Mouse (Mus musculus): ENCODE measurements around the gene Chkb. TPM values are rescaled to one million over a fixed set of nuclear protein-coding genes. Genes with fewer than 3 reads are reported as not detected.
"Not testable (repeated sequence)": the region's sequence is repeated elsewhere in the genome, so short reads cannot be mapped to it uniquely, and the experiment has no call there.

The Chkb gene
- polyA plus RNA-seq, 1 experiment from 2014 or later, result 45.1 TPM

GRCm38 (mm10) chr15:89435878-89436277 is 6.2 kb upstream of the Chkb start:
- WGBS, result 84% methylated on average over 5 of the region's 5 CpGs
- Histone ChIP-seq H3K9me3 (no peaks in the 10 kb centered on the region), H3K4me1 (peaks cover 3% of the 10 kb centered on the region), H3K27me3 (ENCODE audit: poor library complexity, severe bottlenecking) (no peaks in the 10 kb centered on the region), H3K36me3 (replicated peaks) (no peaks in the 10 kb centered on the region), H3K27ac (no peak overlapping the region), H3K4me3 (no peak overlapping the region)
- no peak for DNase-seq (ENCODE audit: extremely low spot score, low spot score)

- H3K27me3 ChIP-seq (ENCODE audit: poor library complexity, severe bottlenecking), result no peaks in the 10 kb centered on the region
- H3K27ac ChIP-seq, result no peak overlapping the region
- no peaks in the 10 kb centered on the region for H3K9me3 ChIP-seq
- DNase-seq (ENCODE audit: extremely low spot score, low spot score), result no peak
- no peaks in the 10 kb centered on the region for H3K36me3 ChIP-seq (replicated peaks)
- peaks cover 13% of the 10 kb centered on the region for H3K4me1 ChIP-seq
- 73% methylated on average over 3 of the region's 3 CpGs for WGBS
- H3K4me3 ChIP-seq, result no peak overlapping the region
These were observed 4.4 kb upstream of the Chkb start for GRCm38 (mm10) chr15:89434136-89434535.

GRCm38 (mm10) chr15:89432946-89433345 is 3.2 kb upstream of the Chkb start:
- H3K4me3 ChIP-seq, result no peak overlapping the region
- no peak overlapping the region for H3K27ac ChIP-seq
- H3K36me3 ChIP-seq (replicated peaks), result peaks cover 4% of the 10 kb centered on the region
- no peaks in the 10 kb centered on the region for H3K27me3 ChIP-seq (ENCODE audit: poor library complexity, severe bottlenecking)
- no peak for DNase-seq (ENCODE audit: extremely low spot score, low spot score)
- 88% methylated on average over 4 of the region's 4 CpGs for whole genome bisulfite sequencing
- H3K9me3 ChIP-seq, result no peaks in the 10 kb centered on the region
- peaks cover 24% of the 10 kb centered on the region for H3K4me1 ChIP-seq

- peaks cover 25% of the 10 kb centered on the region for H3K4me1 ChIP-seq
These were observed 2.1 kb upstream of the Chkb start for GRCm38 (mm10) chr15:89431806-89432205.

GRCm38 (mm10) chr15:89431271-89431670 is 1.6 kb upstream of the Chkb start:
- DNase-seq (ENCODE audit: extremely low spot score, low spot score), result no peak
- Histone ChIP-seq H3K27ac (no peak overlapping the region), H3K36me3 (replicated peaks) (peaks cover 21% of the 10 kb centered on the region), H3K27me3 (ENCODE audit: poor library complexity, severe bottlenecking) (no peaks in the 10 kb centered on the region), H3K4me1 (peaks cover 26% of the 10 kb centered on the region), H3K4me3 (no peak overlapping the region), H3K9me3 (no peaks in the 10 kb centered on the region)
- 94% methylated on average over 3 of the region's 3 CpGs for WGBS

More at GRCm38 (mm10) chr15:89431806-89432205, 2.1 kb upstream of the Chkb start:
- H3K9me3 ChIP-seq, result no peaks in the 10 kb centered on the region
- peaks cover 16% of the 10 kb centered on the region for H3K36me3 ChIP-seq (replicated peaks)
- no peak for DNase-seq (ENCODE audit: extremely low spot score, low spot score)
- WGBS, result 95% methylated on average over 6 of the region's 6 CpGs
- no peak overlapping the region for H3K4me3 ChIP-seq
- H3K27ac ChIP-seq, result no peak overlapping the region
- H3K27me3 ChIP-seq (ENCODE audit: poor library complexity, severe bottlenecking), result no peaks in the 10 kb centered on the region

- not testable (repeated sequence) for H3K27me3 ChIP-seq (ENCODE audit: poor library complexity, severe bottlenecking); H3K27ac ChIP-seq; H3K4me3 ChIP-seq; DNase-seq (ENCODE audit: extremely low spot score, low spot score); H3K9me3 ChIP-seq
- 88% methylated on average over 9 of the region's 9 CpGs for WGBS
- Histone ChIP-seq H3K36me3 (replicated peaks) (peaks cover 26% of the 10 kb centered on the region), H3K4me1 (peaks cover 31% of the 10 kb centered on the region)
These were observed 1.1 kb upstream of the Chkb start for GRCm38 (mm10) chr15:89430771-89431170.

GRCm38 (mm10) chr15:89430341-89430740 is 633 bp upstream of the Chkb start:
- Histone ChIP-seq H3K27me3 (ENCODE audit: poor library complexity, severe bottlenecking) (0 out of 2 replicates have a peak, but pooled peaks cover 4% of the 10 kb centered on the region), H3K36me3 (replicated peaks) (peaks cover 30% of the 10 kb centered on the region), H3K4me1 (peaks cover 35% of the 10 kb centered on the region), H3K27ac (peak overlapping the region; percentile 96), H3K9me3 (no peaks in the 10 kb centered on the region), H3K4me3 (peak overlapping the region; percentile 86)
- DNase-seq (ENCODE audit: extremely low spot score, low spot score), result no peak
- WGBS, result 46% methylated on average over 6 of the region's 6 CpGs

GRCm38 (mm10) chr15:89428821-89429351 is 822 bp downstream of the Chkb start:
- Histone ChIP-seq H3K4me3 (peak overlapping the region; percentile 86), H3K4me1 (peaks cover 43% of the 10 kb centered on the region), H3K27me3 (ENCODE audit: poor library complexity, severe bottlenecking) (0 out of 2 replicates have a peak, but pooled peaks cover 5% of the 10 kb centered on the region), H3K36me3 (replicated peaks) (peaks cover 33% of the 10 kb centered on the region), H3K9me3 (no peaks in the 10 kb centered on the region), H3K27ac (peak overlapping the region; percentile 96)
- no peak for DNase-seq (ENCODE audit: extremely low spot score, low spot score)
- WGBS, result 6% methylated on average over 22 of the region's 22 CpGs

- H3K36me3 ChIP-seq (replicated peaks), result peaks cover 35% of the 10 kb centered on the region
- H3K4me1 ChIP-seq, result peaks cover 43% of the 10 kb centered on the region
- H3K4me3 ChIP-seq, result peak overlapping the region; percentile 86
- no peak overlapping the region for H3K27ac ChIP-seq
- 85% methylated on average over 19 of the region's 19 CpGs for whole genome bisulfite sequencing
- no peaks in the 10 kb centered on the region for H3K9me3 ChIP-seq
- no peak for DNase-seq (ENCODE audit: extremely low spot score, low spot score)
- H3K27me3 ChIP-seq (ENCODE audit: poor library complexity, severe bottlenecking), result 0 out of 2 replicates have a peak, but pooled peaks cover 5% of the 10 kb centered on the region
These were observed 1.4 kb downstream of the Chkb start for GRCm38 (mm10) chr15:89428136-89428790.

- Histone ChIP-seq H3K36me3 (replicated peaks) (peaks cover 42% of the 10 kb centered on the region), H3K27ac (no peak overlapping the region), H3K4me1 (peaks cover 43% of the 10 kb centered on the region), H3K4me3 (no peak overlapping the region), H3K9me3 (no peaks in the 10 kb centered on the region), H3K27me3 (ENCODE audit: poor library complexity, severe bottlenecking) (0 out of 2 replicates have a peak, but pooled peaks cover 5% of the 10 kb centered on the region)
- WGBS, result 89% methylated on average over 10 of the region's 10 CpGs
- no peak for DNase-seq (ENCODE audit: extremely low spot score, low spot score)
These were observed 3.0 kb downstream of the Chkb start for GRCm38 (mm10) chr15:89426716-89427115.

- H3K9me3 ChIP-seq, result no peaks in the 10 kb centered on the region
- no peak for DNase-seq (ENCODE audit: extremely low spot score, low spot score)
- H3K36me3 ChIP-seq (replicated peaks), result peaks cover 45% of the 10 kb centered on the region
- peak within 1 kb of the TSS; percentile 36; the same call in 1 of the 2 replicates for H3K27ac ChIP-seq
- H3K27me3 ChIP-seq (ENCODE audit: poor library complexity, severe bottlenecking), result 0 out of 2 replicates have a peak, but pooled peaks cover 5% of the 10 kb centered on the region
- H3K4me3 ChIP-seq, result peak within 1 kb of the TSS; percentile 29
- H3K4me1 ChIP-seq, result peaks cover 38% of the 10 kb centered on the region
- WGBS, result 27% methylated on average over 6 of the region's 6 CpGs
These were observed 4.0 kb downstream of the Chkb start, which contains the start of gene Cpt1b for GRCm38 (mm10) chr15:89425711-89426121. Gene Cpt1b (minus strand): TSS chr15:89425863.

- Histone ChIP-seq H3K4me1 (peaks cover 30% of the 10 kb centered on the region), H3K4me3 (no peak overlapping the region), H3K36me3 (replicated peaks) (peaks cover 55% of the 10 kb centered on the region), H3K27me3 (ENCODE audit: poor library complexity, severe bottlenecking) (0 out of 2 replicates have a peak, but pooled peaks cover 5% of the 10 kb centered on the region), H3K9me3 (no peaks in the 10 kb centered on the region), H3K27ac (no peak overlapping the region)
- WGBS, result 86% methylated on average over 8 of the region's 8 CpGs
- DNase-seq (ENCODE audit: extremely low spot score, low spot score), result no peak
These were observed 5.1 kb downstream of the Chkb start for GRCm38 (mm10) chr15:89424621-89425020.

GRCm38 (mm10) chr15:89421938-89422337 is 7.8 kb downstream of the Chkb start:
- H3K4me1 ChIP-seq, result peaks cover 18% of the 10 kb centered on the region
- no peak for DNase-seq (ENCODE audit: extremely low spot score, low spot score)
- 0 out of 2 replicates have a peak, but pooled peaks cover 5% of the 10 kb centered on the region for H3K27me3 ChIP-seq (ENCODE audit: poor library complexity, severe bottlenecking)
- H3K36me3 ChIP-seq (replicated peaks), result peaks cover 67% of the 10 kb centered on the region
- H3K9me3 ChIP-seq, result no peaks in the 10 kb centered on the region
- 92% methylated on average over 9 of the region's 9 CpGs for WGBS
- H3K27ac ChIP-seq, result no peak overlapping the region
- H3K4me3 ChIP-seq, result no peak overlapping the region
